Mouse (Mus musculus): ENCODE data around the gene Bach1.

Bach1 gene

DNA sequence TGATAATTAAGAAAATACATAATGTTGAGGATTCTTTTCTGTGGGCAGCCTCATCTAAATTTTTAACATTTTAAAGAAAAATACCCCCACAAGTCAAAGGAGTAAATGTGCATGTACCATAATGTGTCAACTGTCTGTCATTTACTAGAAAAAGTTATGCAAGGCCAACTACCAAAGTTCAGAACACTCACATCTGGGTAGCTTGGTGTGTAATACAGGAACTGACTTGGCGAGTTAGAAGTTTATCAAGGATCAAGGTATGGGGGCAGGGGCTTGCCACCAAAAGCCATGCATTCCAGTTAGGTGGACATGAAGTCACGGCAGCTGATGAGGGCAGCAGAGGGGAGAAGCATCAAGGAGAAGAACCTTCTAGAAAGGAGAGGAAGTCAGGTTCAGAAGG, 13.2 kb downstream of the Bach1 start:
- no peak for DNase-seq (ENCODE audit: low spot score in 2 of 2)

DNA sequence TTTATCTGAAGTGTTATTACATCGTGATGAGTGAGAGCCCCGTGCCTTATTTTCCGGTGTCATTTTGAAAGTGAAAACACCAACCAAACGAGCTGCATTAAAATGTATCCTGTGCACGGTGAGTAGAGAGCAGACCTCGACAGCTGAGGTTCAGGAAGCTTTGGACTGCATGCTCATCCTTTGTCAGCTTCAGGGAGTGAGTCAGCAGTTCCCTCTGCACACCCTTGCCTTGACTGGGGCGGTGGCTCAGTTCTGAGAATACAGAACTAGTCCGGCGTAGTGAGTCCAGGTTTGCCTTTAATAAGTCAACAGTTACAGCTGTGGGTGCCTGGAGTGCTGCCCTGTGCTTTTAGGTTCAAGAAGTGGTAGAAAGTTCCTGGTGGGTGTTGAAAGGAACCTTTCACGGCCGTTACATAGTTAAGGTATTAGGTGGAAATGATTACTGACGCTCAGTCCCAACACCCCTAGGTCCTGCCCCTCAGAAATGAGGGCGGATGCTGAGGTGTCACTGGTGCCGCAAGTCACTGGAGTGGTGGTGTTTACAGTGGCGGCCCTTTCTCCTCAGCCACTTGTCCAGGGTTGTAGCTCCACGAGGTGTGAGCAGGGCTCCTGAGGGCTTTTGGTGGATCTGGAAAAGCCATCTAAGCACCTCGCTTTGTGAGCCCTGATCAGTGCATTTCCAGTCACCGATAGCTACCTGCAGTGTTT, 14.4 kb downstream of the Bach1 start:
- no peak for DNase-seq (ENCODE audit: low spot score in 2 of 2)

DNA sequence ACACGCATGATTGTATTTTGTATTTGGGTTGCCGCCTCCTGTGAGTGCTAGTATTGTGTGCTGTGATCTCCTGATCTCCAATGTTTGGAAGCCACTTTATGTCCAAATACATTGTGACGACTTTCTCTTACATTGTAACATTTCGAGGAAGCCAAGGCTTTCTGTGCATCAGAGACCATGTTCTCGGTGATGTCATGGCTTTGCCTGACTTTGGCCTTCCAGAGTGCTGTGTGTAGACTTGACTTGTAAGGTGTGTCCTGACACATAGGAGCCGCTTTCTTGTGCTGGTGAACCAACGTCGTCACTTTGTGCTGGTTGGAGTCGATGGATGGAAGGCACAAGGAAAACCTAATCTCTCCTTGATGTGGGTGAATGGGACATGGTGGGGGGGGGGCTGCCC, 15.8 kb downstream of the Bach1 start:
- DNase-seq (ENCODE audit: low spot score in 2 of 2), result no peak

DNA sequence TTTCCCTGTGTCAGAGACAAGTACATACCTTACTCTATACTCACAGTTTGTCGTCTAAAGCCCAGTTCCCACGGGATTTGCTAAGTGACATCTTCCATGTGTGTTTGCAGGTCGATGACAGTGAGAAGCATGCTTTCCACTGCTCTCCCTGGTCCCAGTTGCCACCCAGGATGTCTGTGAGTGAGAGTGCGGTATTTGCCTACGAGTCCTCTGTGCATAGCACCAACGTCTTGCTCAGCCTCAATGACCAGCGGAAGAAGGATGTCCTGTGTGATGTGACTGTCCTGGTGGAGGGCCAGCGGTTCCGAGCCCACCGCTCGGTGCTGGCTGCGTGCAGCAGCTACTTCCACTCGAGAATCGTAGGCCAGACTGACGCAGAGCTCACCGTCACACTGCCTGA, 16.5 kb downstream of the Bach1 start:
- DNase-seq (ENCODE audit: low spot score in 2 of 2), result no peak

DNA sequence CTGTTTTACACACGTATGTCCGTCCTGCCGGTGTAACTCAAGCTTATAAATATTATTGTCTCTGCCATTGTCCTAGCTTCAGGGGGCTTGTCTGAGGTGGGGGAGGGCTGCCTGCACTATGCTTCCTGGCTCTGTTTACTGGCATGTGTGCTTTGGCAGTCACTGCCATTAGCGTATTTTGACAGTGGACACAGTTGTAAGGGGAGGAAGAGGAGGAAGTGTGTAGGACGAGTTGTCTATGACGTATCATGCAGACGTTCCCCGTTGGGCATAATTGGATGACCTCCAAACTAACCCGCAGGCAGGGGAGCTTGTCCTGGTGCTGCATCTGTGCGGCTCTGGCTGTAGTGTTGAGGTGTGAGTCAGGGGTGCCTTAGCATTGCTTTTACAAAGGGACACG, 17.5 kb downstream of the Bach1 start:
- no peak for DNase-seq (ENCODE audit: low spot score in 2 of 2)

DNA sequence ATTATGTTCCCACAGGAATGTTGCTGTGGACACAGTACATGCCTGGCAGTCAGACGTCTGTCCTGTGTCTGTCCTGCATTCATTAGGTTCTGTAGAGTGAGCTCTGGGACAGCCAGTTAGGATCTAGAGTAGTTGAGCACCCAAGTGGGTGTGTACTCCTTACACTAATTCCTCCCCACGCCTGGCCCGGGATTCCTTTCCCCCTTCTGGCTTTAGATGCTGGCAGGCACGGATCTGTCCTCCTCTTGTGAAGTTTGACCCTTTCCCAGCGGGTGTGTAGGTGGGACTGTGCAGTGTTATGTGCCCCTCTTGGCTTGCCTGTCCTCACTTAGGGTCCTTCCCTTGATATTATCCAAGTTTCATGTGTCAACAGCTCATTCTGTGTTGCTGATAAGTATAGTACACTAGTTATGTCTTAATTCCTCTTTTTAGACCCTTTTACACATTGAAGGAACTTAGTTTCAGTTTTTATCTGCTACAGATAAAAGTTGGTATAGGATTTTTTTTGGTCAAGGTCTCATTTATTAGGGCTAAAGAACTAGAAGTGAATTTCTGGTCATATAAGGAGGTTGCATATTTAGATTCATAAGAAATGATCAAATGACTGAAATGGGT, 18.4 kb downstream of the Bach1 start:
- DNase-seq (ENCODE audit: low spot score in 2 of 2), result no peak

DNA sequence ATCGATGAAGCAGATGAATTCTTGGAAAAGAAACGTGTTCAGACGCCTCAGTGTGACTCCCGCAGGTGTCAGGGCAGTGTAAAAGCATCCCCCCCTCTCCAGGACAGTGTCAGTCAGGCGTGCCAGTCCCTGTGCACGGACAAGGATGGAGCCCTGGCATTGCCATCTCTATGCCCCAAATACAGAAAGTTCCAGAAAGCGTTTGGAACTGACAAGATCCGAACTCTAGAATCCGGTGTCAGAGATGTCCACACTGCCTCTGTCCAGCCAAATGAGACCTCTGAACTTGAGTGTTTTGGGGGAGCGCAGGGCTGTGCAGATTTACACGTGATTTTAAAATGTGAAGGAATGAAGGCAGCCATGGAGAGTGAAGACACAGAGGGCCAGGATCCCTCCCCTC, 20.3 kb downstream of the Bach1 start:
- DNase-seq (ENCODE audit: low spot score in 2 of 2), result no peak

DNA sequence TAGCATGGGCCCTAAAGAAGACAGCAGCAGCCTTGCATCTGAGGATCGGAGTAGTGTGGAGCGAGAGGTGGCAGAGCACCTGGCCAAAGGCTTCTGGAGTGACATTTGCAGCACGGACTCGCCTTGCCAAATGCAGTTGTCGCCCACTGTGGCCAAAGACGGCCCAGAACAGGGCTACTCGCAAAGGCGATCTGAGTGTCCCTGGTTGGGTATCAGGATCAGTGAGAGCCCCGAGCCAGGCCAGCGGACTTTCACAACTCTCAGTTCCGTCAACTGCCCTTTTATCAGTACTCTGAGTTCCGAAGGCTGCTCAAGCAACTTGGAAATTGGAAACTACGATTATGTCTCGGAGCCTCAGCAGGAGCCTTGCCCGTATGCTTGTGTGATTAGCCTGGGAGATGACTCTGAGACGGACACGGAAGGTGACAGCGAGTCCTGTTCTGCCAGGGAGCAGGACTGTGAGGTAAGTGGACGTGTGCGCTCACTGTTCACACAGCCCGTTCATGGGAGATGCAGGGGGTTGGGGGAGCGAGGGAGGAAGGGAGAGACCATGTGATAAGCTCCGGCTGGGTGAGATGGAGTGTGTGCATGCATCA, 21.0 kb downstream of the Bach1 start:
- no peak for DNase-seq (ENCODE audit: low spot score in 2 of 2)

DNA sequence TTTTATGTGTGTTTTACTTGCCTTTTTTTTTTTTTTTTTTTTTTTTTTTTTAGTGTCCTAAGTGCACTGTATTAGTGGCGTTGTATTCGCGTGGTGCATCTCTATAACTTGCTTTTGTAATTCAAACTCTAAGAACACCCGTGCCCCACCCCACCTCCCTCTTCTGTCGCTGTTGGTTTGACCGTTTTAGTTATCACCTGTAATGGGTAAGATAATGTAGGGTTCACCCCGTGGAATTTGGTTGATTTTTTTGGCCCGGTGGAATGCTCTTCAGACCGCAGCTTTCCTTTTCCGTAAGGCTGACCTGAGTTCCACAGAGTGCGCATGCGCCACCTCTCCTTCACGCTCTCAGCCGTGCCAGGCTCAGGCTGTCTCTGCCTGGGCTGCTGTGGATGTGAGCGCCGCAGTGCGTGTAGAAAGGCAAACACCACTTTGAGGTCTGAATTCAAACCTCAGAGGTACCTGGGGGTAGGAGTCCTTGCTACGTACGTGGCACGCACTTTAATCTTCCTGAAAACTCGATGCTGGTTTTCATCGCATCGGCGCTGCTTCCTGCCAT, 22.2 kb downstream of the Bach1 start:
- no peak for DNase-seq (ENCODE audit: low spot score in 2 of 2)

DNA sequence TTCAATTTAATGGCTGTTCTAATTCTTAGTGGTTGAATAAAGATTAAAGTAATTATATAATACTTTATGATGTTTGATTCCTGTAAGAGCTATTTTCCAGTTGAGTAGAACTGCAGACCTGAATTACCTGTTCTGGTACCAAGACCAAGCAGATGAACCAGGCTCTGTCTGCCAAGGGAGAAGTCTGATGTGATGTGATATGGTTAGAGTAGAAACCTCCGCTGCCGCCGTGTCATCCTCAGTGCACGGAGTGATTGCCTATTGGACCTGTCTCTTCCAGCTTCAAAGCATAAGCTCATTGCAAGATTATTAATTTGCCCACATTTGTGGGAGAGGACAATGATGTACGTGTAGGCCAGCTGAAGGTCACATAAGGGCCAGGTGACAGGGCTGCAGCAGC, 24.1 kb downstream of the Bach1 start:
- no peak for DNase-seq (ENCODE audit: low spot score in 2 of 2)

DNA sequence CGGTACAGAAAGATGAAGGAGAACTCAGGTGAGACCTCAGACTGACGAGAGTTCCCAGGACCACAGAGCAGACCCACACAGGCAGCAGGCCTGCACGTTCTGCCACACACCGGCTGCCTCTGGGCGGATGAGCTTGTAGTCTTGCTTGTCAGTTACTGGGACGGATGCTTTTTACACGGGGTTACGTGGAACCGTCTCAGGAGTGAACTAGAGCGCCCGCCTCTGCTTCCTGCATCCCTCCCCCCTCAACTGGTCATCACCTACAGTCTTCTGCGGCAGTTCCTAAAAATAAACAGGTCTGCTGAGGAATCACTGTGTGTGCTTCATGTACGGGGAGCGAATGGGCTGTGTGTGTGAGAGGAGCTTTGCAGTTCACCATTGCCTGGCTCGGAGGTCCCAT, 24.7 kb downstream of the Bach1 start:
- no peak for DNase-seq (ENCODE audit: low spot score in 2 of 2)

DNA sequence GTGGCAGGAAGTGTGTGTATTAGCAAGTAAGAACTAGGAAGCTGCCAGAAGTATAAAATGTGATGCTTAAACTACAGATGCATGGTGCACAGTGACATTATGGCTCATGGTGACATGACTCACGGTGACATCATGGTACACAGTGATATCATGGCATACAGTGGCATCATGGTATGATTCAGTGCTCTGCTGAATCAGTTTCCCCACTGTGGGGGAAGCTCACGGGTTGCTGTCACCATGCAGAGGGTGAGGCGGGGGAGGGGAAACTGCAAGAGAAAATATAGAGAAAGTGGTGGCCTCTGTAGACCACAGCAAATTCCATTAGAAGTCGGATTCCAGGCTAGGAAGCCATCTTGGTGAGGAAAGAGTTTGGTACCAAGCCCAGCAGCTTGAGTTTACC, 26.1 kb downstream of the Bach1 start:
- no peak for DNase-seq (ENCODE audit: low spot score in 2 of 2)

DNA sequence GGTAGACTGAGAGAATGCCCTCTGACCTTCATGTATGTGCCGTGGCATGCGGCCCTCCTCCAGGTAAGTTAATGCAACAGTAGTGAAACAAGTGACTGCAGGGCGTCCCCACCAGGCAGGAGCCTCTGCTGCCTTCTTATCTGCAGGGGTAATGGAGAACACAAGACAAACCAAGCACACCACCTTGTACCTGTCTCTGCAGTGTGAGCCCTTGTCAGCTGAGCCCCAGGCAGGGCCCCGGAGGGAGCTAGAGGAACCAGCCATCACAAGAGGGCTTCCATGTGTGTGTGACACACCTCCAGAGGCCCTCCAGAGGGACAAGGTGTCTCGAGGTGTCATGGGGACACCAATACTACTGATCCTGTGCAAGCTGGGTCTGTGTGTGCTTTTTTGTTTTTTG, 26.5 kb downstream of the Bach1 start:
- DNase-seq (ENCODE audit: low spot score in 2 of 2), result no peak

DNA sequence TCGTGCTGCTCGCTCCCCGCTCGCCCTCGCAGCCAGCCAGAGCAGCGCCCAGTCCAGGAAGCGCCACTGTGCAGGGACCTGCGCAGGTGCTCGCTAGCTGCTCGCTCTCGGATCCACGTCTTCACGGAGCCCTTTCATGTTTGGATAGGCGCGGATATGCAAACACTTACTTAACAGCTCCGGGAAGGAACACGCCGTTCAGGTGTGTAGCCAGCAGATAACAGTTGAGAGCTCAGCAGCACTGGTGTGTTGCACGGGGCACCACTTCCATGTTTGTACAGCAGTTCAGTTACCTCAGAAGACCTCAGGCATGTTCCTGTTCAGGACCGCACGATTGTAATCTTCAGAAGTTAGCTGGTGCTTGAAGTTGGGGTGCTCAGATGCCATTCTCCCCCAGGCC, 27.2 kb downstream of the Bach1 start:
- no peak for DNase-seq (ENCODE audit: low spot score in 2 of 2)

DNA sequence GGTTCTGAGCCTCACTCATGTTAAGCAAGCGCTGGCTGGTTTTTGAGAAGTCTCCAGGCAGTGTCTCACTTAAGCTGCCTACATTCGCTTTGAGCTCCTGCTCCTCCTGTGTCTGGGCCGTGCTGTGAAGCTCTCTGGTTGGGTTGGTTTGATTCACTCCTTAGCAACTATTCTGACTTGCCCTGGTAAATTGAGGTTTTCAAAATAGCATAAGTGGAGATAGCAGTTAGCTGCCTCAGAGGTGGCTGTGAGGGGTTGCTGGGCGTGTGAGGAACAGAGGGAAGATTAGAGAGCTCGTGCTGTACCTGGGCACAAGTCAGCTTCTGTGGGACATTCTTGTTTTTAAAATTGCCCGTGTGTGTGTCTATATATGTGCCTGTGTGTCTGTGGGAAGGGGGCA, 27.6 kb downstream of the Bach1 start:
- no peak for DNase-seq (ENCODE audit: low spot score in 2 of 2)

DNA sequence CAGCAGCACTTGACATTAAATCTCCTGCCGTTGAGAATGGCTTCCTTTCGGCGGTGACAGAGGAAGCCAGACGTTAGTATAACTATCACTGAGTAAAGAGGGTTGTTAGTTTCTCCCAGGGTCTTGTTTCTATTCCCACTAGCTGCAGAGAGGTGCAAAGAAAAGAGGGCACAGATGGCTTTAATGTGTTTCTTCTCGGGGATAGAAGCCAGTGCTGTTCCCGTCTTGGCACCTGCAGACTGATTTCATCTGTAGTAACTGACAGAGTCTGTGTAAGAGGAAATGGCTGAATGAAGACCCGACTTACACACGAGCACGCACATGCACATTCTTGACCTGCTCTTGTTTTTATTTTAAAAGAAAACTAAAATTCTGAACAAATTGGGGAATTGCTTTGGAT, 28.5 kb downstream of the Bach1 start:
- no peak for DNase-seq (ENCODE audit: low spot score in 2 of 2)

DNA sequence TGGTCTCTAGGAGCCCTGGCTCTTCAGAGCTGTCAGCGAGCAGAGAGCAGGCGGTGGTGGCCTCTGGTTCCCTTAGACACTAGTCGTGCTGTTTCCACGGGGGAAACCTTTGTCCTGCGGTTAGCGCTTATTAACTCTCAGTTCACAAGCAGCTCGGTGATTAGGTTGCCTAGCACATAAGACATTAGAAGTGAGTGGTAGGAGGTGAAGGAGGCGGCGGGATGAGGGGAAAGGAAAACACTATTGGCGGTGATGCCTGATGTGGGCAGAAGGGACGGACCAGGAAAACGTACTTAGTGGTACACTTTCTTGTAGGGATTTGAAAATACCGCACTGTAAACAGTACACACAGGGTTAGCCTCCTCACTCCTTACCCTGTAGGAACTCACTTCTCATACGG, 29.2 kb downstream of the Bach1 start:
- DNase-seq (ENCODE audit: low spot score in 2 of 2), result no peak

DNA sequence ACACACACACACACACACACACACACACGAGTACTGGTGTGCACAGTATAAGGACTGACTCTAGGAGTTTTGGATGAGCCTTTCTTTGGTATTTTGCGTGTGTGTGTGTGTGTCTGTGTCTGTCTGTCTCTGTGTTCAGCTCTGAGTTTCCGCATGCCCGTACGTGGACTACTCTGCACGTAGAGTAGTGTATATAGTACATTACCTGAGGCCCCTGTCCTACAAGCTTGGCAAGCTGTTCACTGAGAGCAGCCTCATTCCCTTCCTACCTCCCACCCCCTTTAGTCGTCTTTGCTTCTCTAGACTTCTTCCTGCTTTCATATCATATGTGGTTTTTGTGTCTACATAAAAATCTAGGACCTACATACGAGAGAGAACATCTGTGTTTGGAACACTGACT, 30.0 kb downstream of the Bach1 start:
- no peak for DNase-seq (ENCODE audit: low spot score in 2 of 2)

DNA sequence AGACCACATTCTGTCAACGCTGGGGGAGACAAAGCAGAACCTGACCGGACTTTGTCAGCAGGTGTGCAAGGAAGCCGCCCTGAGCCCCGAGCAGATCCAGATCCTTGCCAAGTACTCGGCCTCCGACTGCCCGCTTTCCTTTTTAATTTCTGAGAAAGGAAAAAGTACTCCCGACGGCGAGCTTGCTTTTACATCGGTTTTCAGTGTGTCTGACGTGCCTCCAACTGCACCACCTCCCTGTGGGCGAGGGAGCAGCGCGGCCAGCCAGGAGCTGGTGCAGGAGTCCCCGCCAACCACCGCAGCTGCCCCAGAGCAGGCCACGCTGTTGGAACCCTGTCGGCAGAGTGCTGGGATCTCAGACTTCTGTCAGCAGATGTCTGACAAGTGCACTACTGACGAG, 30.7 kb downstream of the Bach1 start:
- DNase-seq (ENCODE audit: low spot score in 2 of 2), result no peak

DNA sequence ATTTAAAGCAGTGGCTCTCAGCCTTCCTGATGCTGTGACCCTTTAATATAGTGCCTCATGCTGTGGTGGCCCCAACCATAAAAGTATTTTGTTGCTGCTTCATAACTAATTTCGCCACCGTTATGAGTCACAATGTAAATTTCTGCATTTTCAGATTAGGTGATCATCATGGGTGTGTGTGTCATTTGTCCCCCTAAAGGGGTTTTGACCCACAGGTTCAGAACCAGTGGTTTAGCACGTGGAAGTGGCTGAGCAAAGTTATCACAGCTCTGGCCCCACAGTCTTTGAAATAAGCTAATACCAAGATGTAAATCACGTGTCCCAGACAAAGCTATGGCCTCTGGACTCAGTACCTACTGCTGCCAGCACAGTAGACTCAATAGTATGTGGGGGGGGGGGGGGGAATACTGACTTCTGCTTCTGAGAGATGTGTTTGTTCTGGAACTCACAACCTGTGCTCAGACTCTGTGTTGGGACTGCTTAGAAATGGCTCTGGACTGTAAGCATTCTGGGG, 36.2 kb downstream of the Bach1 start:
- DNase-seq (ENCODE audit: low spot score in 2 of 2), result no peak

DNA sequence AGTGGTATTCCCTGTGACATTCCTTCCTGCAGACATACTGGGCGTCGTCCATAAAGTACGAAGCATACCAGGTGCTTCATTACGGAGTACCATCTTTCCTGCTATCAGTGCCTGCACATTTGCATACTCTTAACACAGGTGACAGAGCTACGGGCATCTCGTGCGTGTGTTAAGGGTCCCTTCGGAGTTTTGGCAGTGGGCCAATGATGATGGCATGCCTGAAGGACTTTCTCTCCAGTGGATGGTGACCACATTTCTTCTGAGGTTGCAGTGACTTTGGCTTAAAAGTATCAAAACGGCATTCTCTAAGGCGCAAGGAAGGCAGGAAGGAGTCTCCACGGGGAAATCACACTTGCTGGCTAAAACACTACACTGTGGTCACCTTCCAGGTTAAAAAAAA, 37.4 kb downstream of the Bach1 start:
- DNase-seq (ENCODE audit: low spot score in 2 of 2), result no peak

DNA sequence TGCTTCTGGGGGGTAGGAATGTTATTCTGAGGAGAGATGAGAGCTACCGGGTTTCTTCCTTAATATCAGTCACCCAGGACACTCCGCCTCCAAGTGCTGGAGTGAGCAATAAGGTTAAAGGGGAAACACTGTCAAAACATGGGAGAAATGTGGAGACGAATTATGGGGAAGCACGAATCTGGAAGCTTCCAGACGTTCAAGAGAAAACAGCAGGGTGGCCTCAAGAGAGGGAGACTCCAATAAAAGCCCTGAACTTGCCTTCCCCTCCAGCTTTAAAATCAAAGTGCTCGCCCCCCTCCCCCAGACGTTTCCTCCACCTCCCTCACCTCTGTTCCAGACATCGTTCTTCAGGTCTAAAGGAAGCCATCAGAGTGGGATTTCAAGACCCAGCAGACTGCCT, 38.6 kb downstream of the Bach1 start:
- no peak for DNase-seq (ENCODE audit: low spot score in 2 of 2)

Measured in right cerebral cortex, adult 2 months (tissue).